Comparison of ENCODE assay signal across 17 mouse cellular contexts in genomic region chr5:123103556-123103955, GRCm38 (mm10). TPM values are rescaled to one million over a fixed set of nuclear protein-coding genes. Genes with fewer than 3 reads are reported as not detected.
DNase-seq lines count a peak whose midpoint lies in the region; ATAC-seq lines count a peak whose summit lies in the region.
"Had no signal": no experiment of that assay in that cellular context is flagged by ENCODE, and none has a peak within 500 bp of the region (broad histone marks: within the 10 kb centered on the region; RNA-seq: fewer than 3 reads in every experiment).

No protein-coding gene starts in this region.

- H3K4me1 ChIP-seq in heart, embryonic 16.5 days (ENCODE audit: control insufficient read depth, insufficient read depth, low read length) = peaks cover 23% of the 10 kb centered on the region
- peaks cover 11% of the 10 kb centered on the region for H3K4me1 ChIP-seq in brown adipose tissue, adult 24 weeks (ENCODE audit: control insufficient read depth, insufficient read depth, insufficient read length, low read length)
- H3K4me1 ChIP-seq in forebrain, embryonic 11.5 days (replicated peaks; ENCODE audit: control insufficient read depth, insufficient read depth, low read length) = no peaks in the 10 kb centered on the region

- H3K9ac ChIP-seq in heart, embryonic 16.5 days (ENCODE audit: low read length) = no peak overlapping the region
- H3K9ac ChIP-seq in forebrain, embryonic 11.5 days (ENCODE audit: low read length) = no peak overlapping the region

- H3K36me3 ChIP-seq in heart, embryonic 16.5 days (ENCODE audit: control insufficient read depth, insufficient read depth) = no peaks in the 10 kb centered on the region
- H3K36me3 ChIP-seq in forebrain, embryonic 11.5 days (ENCODE audit: control insufficient read depth, insufficient read depth, low read length) = no peaks in the 10 kb centered on the region

- no peaks in the 10 kb centered on the region for H3K9me3 ChIP-seq in heart, embryonic 16.5 days (replicated peaks; ENCODE audit: control insufficient read depth, low read length)
- no peaks in the 10 kb centered on the region for H3K9me3 ChIP-seq in forebrain, embryonic 11.5 days (ENCODE audit: control insufficient read depth, low read length)

- DNase-seq in heart, postnatal 4 days = no peak
- DNase-seq in kidney, adult 11 months = peak; percentile 90
- peak; percentile 76 to 93 for DNase-seq in kidney, postnatal 25 days
- DNase-seq in forebrain, embryonic 11.5 days (ENCODE audit: low spot score) = no peak
- no peak for DNase-seq in right cerebral cortex, postnatal 4 days
- DNase-seq: cerebellum, postnatal 36 days; gastrocnemius, postnatal 10 days; midbrain, embryonic 14.5 days had no signal

- WGBS in heart, embryonic 16.5 days = 44% methylated on average over 8 of the region's 8 CpGs
- 88% methylated on average over 8 of the region's 8 CpGs for WGBS in forebrain, embryonic 11.5 days

- H3K27me3 ChIP-seq in heart, embryonic 16.5 days (ENCODE audit: control insufficient read depth, insufficient read depth, low read length) = no peaks in the 10 kb centered on the region
- H3K27me3 ChIP-seq in forebrain, embryonic 11.5 days (ENCODE audit: control insufficient read depth, insufficient read depth, low read length) = no peaks in the 10 kb centered on the region
- H3K27me3 ChIP-seq: CH12.LX had no signal

- peak overlapping the region; percentile 36; the same call in 1 of the 2 replicates for H3K27ac ChIP-seq in heart, embryonic 16.5 days (ENCODE audit: low read length)
- peak overlapping the region; percentile 82 for H3K27ac ChIP-seq in brown adipose tissue, adult 24 weeks (replicated peaks; ENCODE audit: low read depth, low read length)
- H3K27ac ChIP-seq in forebrain, embryonic 11.5 days (ENCODE audit: low read depth, low read length) = no peak overlapping the region
- H3K27ac ChIP-seq: layer of hippocampus, adult 2 months; stomach, postnatal 0 days had no signal

- no peak overlapping the region for H3K4me3 ChIP-seq in heart, embryonic 16.5 days (ENCODE audit: low read length)
- H3K4me3 ChIP-seq in brown adipose tissue, adult 24 weeks (ENCODE audit: insufficient read depth, low read depth, low read length) = no peak overlapping the region
- no peak overlapping the region for H3K4me3 ChIP-seq in forebrain, embryonic 11.5 days (ENCODE audit: low read depth, low read length)
- H3K4me3 ChIP-seq: layer of hippocampus, adult 2 months had no signal

- no peak; the same call in 1 of the 2 replicates for ATAC-seq in heart, embryonic 16.5 days (replicated peaks; ENCODE audit: extremely low read depth, insufficient read depth, low FRiP score)
- ATAC-seq in forebrain, embryonic 11.5 days (replicated peaks; ENCODE audit: low FRiP score) = no peak
- ATAC-seq: forebrain, embryonic 14.5 days had no signal

- H3K4me2 ChIP-seq in heart, embryonic 16.5 days (ENCODE audit: low read depth, low read length) = no peak overlapping the region
- H3K4me2 ChIP-seq in forebrain, embryonic 11.5 days (ENCODE audit: low read depth, low read length, severe bottlenecking) = no peak overlapping the region

RNA-seq across cellular contexts. Expression of gene Rhof, which starts 28.9 kb away (rescaled TPM):
- 2.2 and 2.4 TPM in 2 replicates for polyA plus RNA-seq in heart, embryonic 16.5 days (2015; fragmentation: Nextera tagmentation; extraction: Ambion mirVana)
- under 1 TPM; 0.36 to 0.71 TPM for total RNA-seq in heart, postnatal 4 days (2021)
- polyA plus RNA-seq in brown adipose tissue, adult 24 weeks (2012; ENCODE audit: insufficient read depth, insufficient read length, missing spikeins) = 0.48 and 0.67 TPM in 2 replicates
- 1.2 and 1.9 TPM in 2 replicates for polyA plus RNA-seq in forebrain, embryonic 11.5 days (2014; fragmentation: Nextera tagmentation; extraction: Ambion mirVana)

RNA-seq across cellular contexts. Expression of gene Tmem120b, which starts 35.3 kb away (rescaled TPM):
- polyA plus RNA-seq in heart, embryonic 16.5 days (2015; fragmentation: Nextera tagmentation; extraction: Ambion mirVana) = 14.6 and 14.9 TPM in 2 replicates
- total RNA-seq in heart, postnatal 4 days (2021) = 10 to 100 TPM; 12.1 to 12.7 TPM
- polyA plus RNA-seq in brown adipose tissue, adult 24 weeks (2012; ENCODE audit: insufficient read depth, insufficient read length, missing spikeins) = 91.8 and 116 TPM in 2 replicates
- 7.3 and 9.3 TPM in 2 replicates for polyA plus RNA-seq in forebrain, embryonic 11.5 days (2014; fragmentation: Nextera tagmentation; extraction: Ambion mirVana)

RNA-seq across cellular contexts. Expression of gene Setd1b, which starts 38.4 kb away (rescaled TPM):
- 6.0 and 6.5 TPM in 2 replicates for polyA plus RNA-seq in heart, embryonic 16.5 days (2015; fragmentation: Nextera tagmentation; extraction: Ambion mirVana)
- total RNA-seq in heart, postnatal 4 days (2021) = 10 to 100 TPM; 22.2 to 23.0 TPM
- 5.4 and 8.3 TPM in 2 replicates for polyA plus RNA-seq in brown adipose tissue, adult 24 weeks (2012; ENCODE audit: insufficient read depth, insufficient read length, missing spikeins)
- polyA plus RNA-seq in forebrain, embryonic 11.5 days (2014; fragmentation: Nextera tagmentation; extraction: Ambion mirVana) = 13.9 and 15.0 TPM in 2 replicates

RNA-seq across cellular contexts. Expression of gene Morn3, which starts 56.7 kb away (rescaled TPM):
- polyA plus RNA-seq in heart, embryonic 16.5 days (2015; fragmentation: Nextera tagmentation; extraction: Ambion mirVana) = 0.37 and 1.5 TPM in 2 replicates
- not detected for total RNA-seq in heart, postnatal 4 days (2021)
- not detected in 2 replicates for polyA plus RNA-seq in brown adipose tissue, adult 24 weeks (2012; ENCODE audit: insufficient read depth, insufficient read length, missing spikeins)
- polyA plus RNA-seq in forebrain, embryonic 11.5 days (2014; fragmentation: Nextera tagmentation; extraction: Ambion mirVana) = not detected in 2 replicates
- total RNA-seq: CH12.LX; gastrocnemius, postnatal 10 days; layer of hippocampus, adult 2 months; left cerebral cortex, postnatal 14 days had no signal
- polyA plus RNA-seq: liver, embryonic 16.5 days; midbrain, embryonic 14.5 days; small intestine, adult 2 months had no signal

Comparison
In these comparisons a context has a peak if more than half of its experiments do, and no peak if none do; other contexts are left out.
1. DNase-seq: peak in kidney, adult 11 months (single experiment) and kidney, postnatal 25 days (2 of 2); none in heart, postnatal 4 days (single experiment), forebrain, embryonic 11.5 days (single experiment) and right cerebral cortex, postnatal 4 days (single experiment).